8 mouse cellular contexts compared by ENCODE assay signal in the genomic region with DNA sequence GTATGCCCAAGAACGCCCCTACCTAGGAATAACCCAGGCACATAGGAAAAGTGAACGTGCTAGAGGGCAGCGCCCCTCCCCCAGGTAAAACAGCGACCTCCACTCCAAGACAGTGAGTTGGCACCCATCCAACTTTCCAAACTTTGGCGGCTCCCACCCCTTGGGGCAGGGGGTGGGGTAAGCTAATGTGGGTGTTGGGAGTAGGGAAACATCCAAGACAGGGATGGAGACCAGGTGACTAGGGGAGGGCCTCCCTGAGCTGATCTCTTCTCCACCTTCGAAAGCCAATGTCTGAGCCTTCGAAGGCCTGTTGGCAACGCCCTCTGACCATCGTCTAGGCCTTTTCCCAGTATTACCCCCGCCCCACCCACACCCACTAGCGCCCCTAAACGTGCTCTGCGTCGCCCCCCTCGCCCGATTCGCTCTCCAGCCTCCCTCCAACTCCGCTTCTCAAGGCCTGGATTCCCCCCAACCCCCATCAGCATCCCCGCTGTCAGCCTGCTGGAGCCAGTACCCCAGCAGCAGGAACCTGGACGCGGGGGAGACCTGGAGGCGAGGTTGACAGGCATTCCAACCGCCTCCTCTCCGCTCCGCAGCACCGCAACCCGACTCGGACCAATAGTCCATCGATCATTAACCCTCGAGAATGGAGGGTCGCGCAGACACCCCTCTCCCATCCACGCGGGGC. TPM values are rescaled to one million over a fixed set of nuclear protein-coding genes. Genes with fewer than 3 reads are reported as not detected.
DNase-seq lines count a peak whose midpoint lies in the region; ATAC-seq and TF ChIP-seq lines count a peak whose summit lies in the region.

No protein-coding gene starts in this region.

- peak overlapping the region; percentile 98 for H3K27ac ChIP-seq in kidney, embryonic 15.5 days
- no peak overlapping the region for H3K27ac ChIP-seq in ES-Bruce4 (ENCODE audit: insufficient read depth, low read length)
- H3K27ac ChIP-seq in heart, embryonic 13.5 days (replicated peaks), result peak overlapping the region; percentile 89
- H3K27ac ChIP-seq in limb, embryonic 15.5 days, result peak overlapping the region; percentile 91
- peak overlapping the region; percentile 97 for H3K27ac ChIP-seq in neural tube, embryonic 14.5 days (ENCODE audit: low read depth, low read length)

- TF ChIP-seq POLR2A in ES-Bruce4 (IDR thresholded peaks at IDR 0.05; ENCODE audit: insufficient read depth, low read length), result no peak

- H3K9ac ChIP-seq in kidney, embryonic 15.5 days, result peak overlapping the region; percentile 84
- H3K9ac ChIP-seq in ES-Bruce4 (ENCODE audit: low read depth, poor library complexity, severe bottlenecking), result peak overlapping the region; percentile 73
- H3K9ac ChIP-seq in heart, embryonic 13.5 days, result peak overlapping the region; percentile 92
- H3K9ac ChIP-seq in limb, embryonic 15.5 days, result peak overlapping the region; percentile 80
- H3K9ac ChIP-seq in neural tube, embryonic 14.5 days (replicated peaks; ENCODE audit: low read depth, low read length), result peak overlapping the region; percentile 98

- TF ChIP-seq CTCF in ES-Bruce4 (IDR thresholded peaks at IDR 0.05; ENCODE audit: low read depth, low read length), result no peak

- 3% methylated on average over 33 of the region's 34 CpGs for WGBS in kidney, embryonic 15.5 days
- WGBS in heart, embryonic 13.5 days, result 5% methylated on average over 34 of the region's 34 CpGs
- 3% methylated on average over 34 of the region's 34 CpGs for WGBS in limb, embryonic 15.5 days
- 3% methylated on average over 32 of the region's 34 CpGs for WGBS in neural tube, embryonic 14.5 days

- 0 out of 2 replicates have a peak, but pooled peaks have one; percentile 9 for TF ChIP-seq EP300 in ES-Bruce4 (IDR thresholded peaks at IDR 0.05; ENCODE audit: insufficient read depth, low read depth, low read length)

- peak overlapping the region; percentile 87 for H3K4me3 ChIP-seq in kidney, embryonic 15.5 days (replicated peaks)
- peak overlapping the region; percentile 79 for H3K4me3 ChIP-seq in ES-Bruce4 (ENCODE audit: low read depth, low read length)
- H3K4me3 ChIP-seq in heart, embryonic 13.5 days, result peak overlapping the region; percentile 78
- H3K4me3 ChIP-seq in limb, embryonic 15.5 days, result peak overlapping the region; percentile 88
- H3K4me3 ChIP-seq in neural tube, embryonic 14.5 days (ENCODE audit: low read depth, low read length), result peak overlapping the region; percentile 89

- no peaks in the 10 kb centered on the region for H3K27me3 ChIP-seq in kidney, embryonic 15.5 days
- no peaks in the 10 kb centered on the region for H3K27me3 ChIP-seq in ES-Bruce4 (ENCODE audit: control insufficient read depth, insufficient read depth, low read length, poor library complexity, severe bottlenecking)
- H3K27me3 ChIP-seq in heart, embryonic 13.5 days (replicated peaks), result peaks cover 10% of the 10 kb centered on the region
- no peaks in the 10 kb centered on the region for H3K27me3 ChIP-seq in limb, embryonic 15.5 days
- H3K27me3 ChIP-seq in neural tube, embryonic 14.5 days (ENCODE audit: control insufficient read depth, insufficient read depth, low read length), result no peaks in the 10 kb centered on the region

- peaks cover 18% of the 10 kb centered on the region for H3K36me3 ChIP-seq in kidney, embryonic 15.5 days
- H3K36me3 ChIP-seq in ES-Bruce4 (ENCODE audit: control insufficient read depth, insufficient read depth, low read length, poor library complexity, severe bottlenecking), result no peaks in the 10 kb centered on the region
- peaks cover 5% of the 10 kb centered on the region; the same call in 1 of the 2 replicates for H3K36me3 ChIP-seq in heart, embryonic 13.5 days
- H3K36me3 ChIP-seq in limb, embryonic 15.5 days, result peaks cover 18% of the 10 kb centered on the region
- H3K36me3 ChIP-seq in neural tube, embryonic 14.5 days (ENCODE audit: control insufficient read depth, insufficient read depth, low read length), result peaks cover 12% of the 10 kb centered on the region

- peak overlapping the region; percentile 91 for H3K4me2 ChIP-seq in kidney, embryonic 15.5 days
- H3K4me2 ChIP-seq in heart, embryonic 13.5 days, result peak overlapping the region; percentile 99
- peak overlapping the region; percentile 84 for H3K4me2 ChIP-seq in limb, embryonic 15.5 days
- H3K4me2 ChIP-seq in neural tube, embryonic 14.5 days (ENCODE audit: low read depth, low read length), result peak overlapping the region; percentile 61

- no peak for DNase-seq in kidney, adult 11 months
- peak; percentile 69 for DNase-seq in cerebellum, adult 11-12 months

- H3K4me1 ChIP-seq in kidney, embryonic 15.5 days, result peaks cover 62% of the 10 kb centered on the region
- H3K4me1 ChIP-seq in ES-Bruce4 (ENCODE audit: control insufficient read depth, insufficient read depth, low read length), result peaks cover 7% of the 10 kb centered on the region
- peaks cover 44% of the 10 kb centered on the region for H3K4me1 ChIP-seq in heart, embryonic 13.5 days
- peaks cover 45% of the 10 kb centered on the region for H3K4me1 ChIP-seq in limb, embryonic 15.5 days
- peaks cover 37% of the 10 kb centered on the region for H3K4me1 ChIP-seq in neural tube, embryonic 14.5 days (ENCODE audit: control insufficient read depth, insufficient read depth, low read length)

- no peaks in the 10 kb centered on the region for H3K9me3 ChIP-seq in kidney, embryonic 15.5 days (replicated peaks)
- no peaks in the 10 kb centered on the region for H3K9me3 ChIP-seq in ES-Bruce4 (replicated peaks; ENCODE audit: control insufficient read depth, insufficient read depth, low read length, poor library complexity, severe bottlenecking)
- H3K9me3 ChIP-seq in heart, embryonic 13.5 days, result no peaks in the 10 kb centered on the region
- H3K9me3 ChIP-seq in limb, embryonic 15.5 days, result no peaks in the 10 kb centered on the region
- H3K9me3 ChIP-seq in neural tube, embryonic 14.5 days (ENCODE audit: control insufficient read depth, low read length), result no peaks in the 10 kb centered on the region

- peak; percentile 22 for ATAC-seq in kidney, embryonic 15.5 days (replicated peaks; ENCODE audit: low FRiP score)
- ATAC-seq in heart, embryonic 13.5 days (ENCODE audit: extremely low read depth, insufficient number of reproducible peaks, low FRiP score, low TSS enrichment), result no peak
- peak; percentile 37; the same call in 1 of the 2 replicates for ATAC-seq in limb, embryonic 15.5 days (ENCODE audit: insufficient number of reproducible peaks, low FRiP score, low TSS enrichment, low read depth)
- peak; percentile 15; the same call in 1 of the 2 replicates for ATAC-seq in neural tube, embryonic 14.5 days (ENCODE audit: low read depth)
- no peak for ATAC-seq in frontal cortex, adult (ENCODE audit: low TSS enrichment)

RNA-seq across cellular contexts. Expression of a gene that starts 1.1 kb away (rescaled TPM):
- polyA plus RNA-seq in kidney, embryonic 15.5 days (2015; fragmentation: Nextera tagmentation; extraction: Ambion mirVana), result 14.6 and 15.2 TPM in 2 replicates
- 5.2 and 6.3 TPM in 2 replicates for polyA plus RNA-seq in ES-Bruce4 (2011; ENCODE audit: insufficient read depth, insufficient read length, low read depth, missing spikeins)
- polyA plus RNA-seq in heart, embryonic 13.5 days (2015; fragmentation: Nextera tagmentation; extraction: Ambion mirVana), result 6.0 and 6.7 TPM in 2 replicates
- 19.6 and 31.1 TPM in 2 replicates for polyA plus RNA-seq in limb, embryonic 15.5 days (2015; fragmentation: Nextera tagmentation; extraction: Ambion mirVana)
- 32.4 and 37.1 TPM in 2 replicates for polyA plus RNA-seq in neural tube, embryonic 14.5 days (2014; fragmentation: Nextera tagmentation; extraction: Ambion mirVana)

RNA-seq across cellular contexts. Expression of a gene that starts 4.8 kb away (rescaled TPM):
- 1,072 and 1,152 TPM in 2 replicates for polyA plus RNA-seq in kidney, embryonic 15.5 days (2015; fragmentation: Nextera tagmentation; extraction: Ambion mirVana)
- polyA plus RNA-seq in ES-Bruce4 (2011; ENCODE audit: insufficient read depth, insufficient read length, low read depth, missing spikeins), result 2,020 and 2,244 TPM in 2 replicates
- polyA plus RNA-seq in heart, embryonic 13.5 days (2015; fragmentation: Nextera tagmentation; extraction: Ambion mirVana), result 676 and 751 TPM in 2 replicates
- polyA plus RNA-seq in limb, embryonic 15.5 days (2015; fragmentation: Nextera tagmentation; extraction: Ambion mirVana), result 1,005 and 1,062 TPM in 2 replicates
- polyA plus RNA-seq in neural tube, embryonic 14.5 days (2014; fragmentation: Nextera tagmentation; extraction: Ambion mirVana), result 656 and 678 TPM in 2 replicates

RNA-seq across cellular contexts. Expression of a gene that starts 25.7 kb away (rescaled TPM):
- polyA plus RNA-seq in kidney, embryonic 15.5 days (2015; fragmentation: Nextera tagmentation; extraction: Ambion mirVana), result 9.9 and 10.1 TPM in 2 replicates
- 2.8 and 3.6 TPM in 2 replicates for polyA plus RNA-seq in ES-Bruce4 (2011; ENCODE audit: insufficient read depth, insufficient read length, low read depth, missing spikeins)
- 4.6 and 5.1 TPM in 2 replicates for polyA plus RNA-seq in heart, embryonic 13.5 days (2015; fragmentation: Nextera tagmentation; extraction: Ambion mirVana)
- 13.8 and 16.4 TPM in 2 replicates for polyA plus RNA-seq in limb, embryonic 15.5 days (2015; fragmentation: Nextera tagmentation; extraction: Ambion mirVana)
- 6.1 and 11.0 TPM in 2 replicates for polyA plus RNA-seq in neural tube, embryonic 14.5 days (2014; fragmentation: Nextera tagmentation; extraction: Ambion mirVana)

RNA-seq across cellular contexts. Expression of a gene that starts 31.6 kb away (rescaled TPM):
- 3.7 and 4.3 TPM in 2 replicates for polyA plus RNA-seq in kidney, embryonic 15.5 days (2015; fragmentation: Nextera tagmentation; extraction: Ambion mirVana)
- polyA plus RNA-seq in ES-Bruce4 (2011; ENCODE audit: insufficient read depth, insufficient read length, low read depth, missing spikeins), result 5.6 and 9.6 TPM in 2 replicates
- 0.83 and 0.84 TPM in 2 replicates for polyA plus RNA-seq in heart, embryonic 13.5 days (2015; fragmentation: Nextera tagmentation; extraction: Ambion mirVana)
- polyA plus RNA-seq in limb, embryonic 15.5 days (2015; fragmentation: Nextera tagmentation; extraction: Ambion mirVana), result 0.68 TPM in 2 replicates
- polyA plus RNA-seq in neural tube, embryonic 14.5 days (2014; fragmentation: Nextera tagmentation; extraction: Ambion mirVana), result 16.0 and 18.1 TPM in 2 replicates

RNA-seq across cellular contexts. Expression of a gene that starts 35.5 kb away (rescaled TPM):
- 1.7 and 2.0 TPM in 2 replicates for polyA plus RNA-seq in kidney, embryonic 15.5 days (2015; fragmentation: Nextera tagmentation; extraction: Ambion mirVana)
- 3.0 and 3.3 TPM in 2 replicates for polyA plus RNA-seq in ES-Bruce4 (2011; ENCODE audit: insufficient read depth, insufficient read length, low read depth, missing spikeins)
- polyA plus RNA-seq in heart, embryonic 13.5 days (2015; fragmentation: Nextera tagmentation; extraction: Ambion mirVana), result 0.23 and 0.44 TPM in 2 replicates
- polyA plus RNA-seq in limb, embryonic 15.5 days (2015; fragmentation: Nextera tagmentation; extraction: Ambion mirVana), result 1.7 TPM in 2 replicates
- polyA plus RNA-seq in neural tube, embryonic 14.5 days (2014; fragmentation: Nextera tagmentation; extraction: Ambion mirVana), result 0.39 and 0.70 TPM in 2 replicates

Comparison
In these comparisons a context has a peak if more than half of its experiments do, and no peak if none do; other contexts are left out.
1. ATAC-seq: peak in kidney, embryonic 15.5 days (single experiment), limb, embryonic 15.5 days (single experiment) and neural tube, embryonic 14.5 days (single experiment); none in heart, embryonic 13.5 days (single experiment) and frontal cortex, adult (single experiment).
2. Peak in every context shown above with its lines, with median percentiles within 50 percentile points of each other: H3K4me2 ChIP-seq, H3K4me3 ChIP-seq and H3K9ac ChIP-seq.